Mouse (Mus musculus) layer of hippocampus, postnatal 36 days (tissue): ENCODE measurements at regions not wholly inside any gene's neighbourhood (a gene's known extent, or its start where the extent isn't known, plus 50 kb on each side); places are given as distances from the start of the nearest gene placed in this dataset.

Experiments used
- DNase-seq, 2 experiments: peaks; one replicate each; pipeline ENCODE4 v3.0.0; 2022

DNA sequence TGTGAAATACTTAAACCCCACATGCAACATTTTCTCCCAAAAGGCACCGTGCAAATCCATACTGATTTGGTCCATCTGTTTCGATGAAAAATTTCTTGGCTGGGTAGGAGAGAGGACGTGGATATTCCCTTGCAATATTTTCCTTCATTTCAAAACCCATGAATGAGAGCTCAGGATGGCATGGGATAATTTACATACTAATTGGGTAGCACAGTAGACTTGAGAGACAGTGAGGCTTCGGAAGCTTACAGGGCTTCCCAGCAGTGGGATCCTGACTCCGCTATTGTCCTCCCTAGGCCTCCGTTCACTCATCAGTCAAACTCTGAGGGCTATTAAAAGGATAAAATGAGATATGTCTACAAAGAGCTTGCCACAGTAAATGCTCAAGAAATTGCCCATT lies 59.8 kb downstream of the Sox3 start:
- DNase-seq: no peak

DNA sequence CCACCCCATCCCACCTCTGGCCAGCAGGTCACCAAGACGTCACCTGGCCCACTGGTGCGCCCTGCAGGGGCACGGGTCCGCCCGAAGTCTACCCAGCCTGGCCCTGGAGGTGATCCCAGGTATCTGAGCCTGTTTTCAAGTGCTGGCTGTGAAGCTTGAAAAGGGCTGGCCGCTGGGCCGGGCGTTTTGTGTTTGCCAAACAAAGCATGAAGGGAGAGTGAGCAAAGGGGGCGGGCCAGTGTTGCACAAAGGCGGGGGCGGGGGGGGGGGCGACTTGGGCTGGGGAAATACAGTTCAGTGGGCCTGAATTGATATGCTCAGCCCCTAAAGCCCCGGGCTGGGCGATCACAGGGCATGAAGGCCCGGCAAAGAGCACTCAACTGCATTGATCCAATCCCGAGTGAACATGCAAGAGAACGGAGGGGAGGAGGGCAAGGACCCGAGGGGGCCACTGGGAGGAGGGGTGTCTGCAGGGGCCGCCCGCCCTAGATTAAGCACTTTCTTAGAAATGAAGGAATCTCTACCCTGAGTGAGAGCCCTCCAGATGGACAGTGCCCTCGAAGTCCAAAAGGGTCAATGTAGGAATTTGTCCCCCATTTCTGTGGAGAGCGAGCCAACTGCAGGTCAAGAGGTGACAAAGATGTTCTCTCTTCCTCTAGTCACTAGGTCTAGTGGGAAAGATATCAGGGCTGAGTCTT lies 61.8 kb downstream of the Sox3 start:
- no peak for DNase-seq

DNA sequence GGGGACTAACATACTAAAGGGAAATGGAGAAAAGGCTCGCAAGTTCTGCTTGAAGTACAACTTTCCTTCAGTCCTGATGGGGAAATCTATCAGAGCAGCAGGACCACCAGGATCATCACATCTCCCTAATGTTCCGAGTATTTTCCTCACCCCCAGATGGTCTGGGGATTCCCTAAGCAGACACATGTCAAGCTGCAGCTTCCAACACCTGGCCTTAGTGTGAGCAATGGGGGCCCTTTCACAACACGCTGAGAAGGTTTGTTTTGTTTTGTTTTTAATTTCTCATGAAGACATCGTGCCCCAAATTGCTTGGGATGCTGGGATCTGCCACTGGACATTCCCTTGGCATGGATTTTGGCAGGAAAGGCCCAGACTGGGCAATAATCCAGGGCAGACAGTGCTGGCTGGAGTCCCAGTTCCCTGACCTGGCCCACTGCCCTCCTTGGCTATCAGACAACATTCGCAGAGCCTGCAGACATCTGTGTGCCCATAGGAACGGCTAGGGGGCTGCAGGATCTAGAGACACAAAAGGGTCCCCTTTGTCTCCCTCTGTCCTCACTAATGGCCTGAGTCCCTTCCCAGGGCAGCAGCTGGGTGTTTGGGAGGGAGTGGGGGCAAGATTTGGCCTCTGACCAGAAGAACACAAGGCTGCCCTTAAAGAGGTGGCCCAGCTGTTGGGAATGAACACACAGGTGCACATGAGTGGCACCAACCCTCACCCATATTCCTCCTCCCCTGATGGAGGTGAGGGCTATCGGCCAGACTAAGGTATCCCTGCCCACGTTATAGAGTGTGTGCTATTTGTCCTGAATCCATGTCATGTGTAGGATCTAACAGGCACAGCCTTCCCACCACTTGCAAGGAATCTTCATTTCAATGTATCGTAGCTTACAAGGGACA lies 67.8 kb downstream of the Sox3 start:
- peak; percentile 24 to 27 for DNase-seq

DNA sequence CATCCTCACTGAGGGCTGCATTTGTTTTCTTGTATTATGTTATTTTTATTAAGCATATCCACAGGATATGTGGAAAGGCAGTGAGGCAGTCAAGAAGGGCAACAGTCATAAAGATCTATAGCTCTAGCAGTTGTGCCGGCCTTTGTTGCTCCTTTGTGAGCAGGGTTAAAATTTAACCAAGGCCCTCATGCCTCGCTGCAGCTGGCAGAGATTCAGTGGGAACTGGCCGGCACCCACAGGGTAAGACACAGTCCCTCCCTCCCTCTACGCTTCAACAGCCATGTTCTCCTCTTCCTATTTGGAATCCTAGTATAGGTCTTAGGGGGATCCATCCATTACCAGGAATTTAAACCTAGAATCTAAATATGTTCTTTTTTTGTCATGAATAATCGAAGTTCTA lies 94.7 kb downstream of the Sox3 start:
- DNase-seq: no peak

DNA sequence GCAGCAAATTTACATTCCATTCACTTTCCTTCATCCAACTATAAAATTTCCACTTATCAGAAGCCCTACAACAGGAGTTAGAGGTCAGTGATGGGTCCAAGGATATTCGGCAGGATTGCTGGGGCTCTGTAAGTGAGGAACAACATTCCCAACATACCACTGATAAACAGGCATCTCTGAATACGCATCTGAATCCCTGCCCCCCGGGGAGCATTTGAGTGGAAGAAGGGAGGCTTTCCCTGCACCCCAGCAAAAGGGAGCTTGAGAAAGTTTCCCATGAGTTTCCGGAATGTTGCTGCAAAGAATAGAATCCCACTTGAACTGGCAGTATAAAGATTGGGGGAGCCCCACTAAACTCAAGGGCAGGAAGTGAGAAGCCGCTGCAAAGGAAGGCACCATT lies 112.5 kb downstream of the Sox3 start:
- no peak for DNase-seq

DNA sequence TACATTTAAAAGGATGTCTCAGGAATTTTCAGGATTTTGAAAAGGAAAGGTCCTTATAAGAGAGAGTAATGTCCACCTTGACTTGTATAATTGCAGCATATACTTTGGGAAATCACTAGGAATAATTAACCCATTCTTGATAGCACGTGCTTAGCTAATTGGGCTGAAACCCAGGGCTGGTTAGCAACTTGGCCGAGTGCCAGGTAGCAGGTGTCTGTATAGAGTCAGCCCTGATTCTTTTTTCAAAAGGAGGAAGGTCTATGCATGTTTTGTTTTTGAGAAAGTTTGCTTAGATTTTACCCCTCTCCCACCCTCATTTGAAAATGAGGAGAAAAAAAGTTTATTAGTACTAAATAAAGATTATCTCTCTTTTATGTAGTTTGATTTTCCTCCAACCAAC lies 113.1 kb downstream of the Sox3 start:
- DNase-seq: no peak

DNA sequence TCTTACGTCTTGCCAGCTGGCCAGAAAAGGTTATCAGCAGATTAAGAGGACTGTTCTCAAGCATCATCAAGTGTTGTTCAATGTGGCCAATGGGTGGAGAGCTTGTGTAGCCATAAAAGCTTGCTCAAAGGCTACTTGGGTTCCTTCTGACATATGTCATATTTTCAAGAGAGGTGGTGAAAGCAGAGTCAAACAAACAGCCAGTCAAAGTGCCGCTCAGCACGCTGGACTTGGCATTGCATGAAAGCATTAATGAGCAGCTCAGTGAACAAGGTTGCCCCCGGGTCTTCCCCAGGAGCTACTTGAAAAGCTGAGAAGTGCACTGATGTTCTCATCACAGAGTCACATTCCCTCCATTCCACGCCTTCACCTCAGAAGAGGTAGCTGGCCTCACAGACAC lies 119.6 kb downstream of the Sox3 start:
- no peak for DNase-seq

DNA sequence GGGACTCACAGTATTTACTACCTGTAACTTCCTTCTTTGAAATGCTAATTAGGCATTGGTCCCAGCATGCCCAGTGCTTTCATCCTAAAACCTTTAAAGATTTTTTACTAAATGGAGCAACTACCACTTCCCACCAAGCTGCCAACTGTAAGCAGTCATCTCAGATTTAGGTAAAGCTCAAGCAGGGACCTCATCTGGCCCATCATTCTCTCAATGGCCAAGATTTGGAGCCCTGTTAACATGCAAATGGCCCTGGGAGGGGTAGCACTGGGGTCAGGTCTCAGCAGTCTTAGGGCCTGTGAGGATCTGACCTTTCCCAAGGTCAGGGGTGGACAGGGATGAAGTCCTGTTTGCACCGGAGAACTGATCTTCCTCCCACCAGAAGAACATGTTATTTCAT lies 120.8 kb downstream of the Sox3 start:
- DNase-seq: no peak

DNA sequence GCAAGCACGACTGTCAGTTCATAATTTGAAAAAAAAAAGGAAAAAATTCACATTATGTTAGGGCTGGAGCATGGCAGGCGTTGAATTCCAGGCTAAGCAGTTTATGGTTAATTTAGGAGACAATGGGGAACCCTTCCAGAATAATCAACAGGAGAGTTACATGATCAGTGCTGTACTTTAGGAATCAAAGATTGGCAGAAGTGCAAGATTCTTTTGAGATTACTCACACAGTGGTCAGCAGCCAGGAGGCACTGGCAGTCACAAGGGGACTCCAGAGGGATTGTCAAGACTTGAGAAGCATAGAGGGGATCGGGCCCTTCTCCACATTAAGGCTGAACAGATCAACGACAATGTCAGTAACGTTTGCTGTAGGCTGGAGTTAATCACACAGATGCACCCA lies 142.8 kb downstream of the Sox3 start:
- no peak for DNase-seq

DNA sequence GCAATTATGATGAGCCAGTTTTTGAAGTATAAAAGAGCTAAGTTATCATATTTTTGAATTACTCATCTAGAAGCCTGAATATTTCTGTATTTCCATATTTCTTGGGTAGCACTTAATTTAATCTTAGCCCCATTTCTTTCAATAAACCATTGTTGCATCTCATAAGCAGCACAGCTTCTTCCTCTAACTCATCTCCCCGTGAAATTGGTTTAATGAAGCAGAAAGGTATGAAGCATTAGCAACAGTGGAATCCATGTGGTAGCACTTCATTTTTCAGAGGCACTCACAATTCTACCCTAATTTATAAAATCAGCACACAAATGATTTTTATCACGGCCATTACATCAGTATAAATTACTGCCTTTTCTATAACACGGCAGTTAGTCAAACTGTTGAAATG lies 149.3 kb downstream of the Sox3 start:
- DNase-seq: no peak

DNA sequence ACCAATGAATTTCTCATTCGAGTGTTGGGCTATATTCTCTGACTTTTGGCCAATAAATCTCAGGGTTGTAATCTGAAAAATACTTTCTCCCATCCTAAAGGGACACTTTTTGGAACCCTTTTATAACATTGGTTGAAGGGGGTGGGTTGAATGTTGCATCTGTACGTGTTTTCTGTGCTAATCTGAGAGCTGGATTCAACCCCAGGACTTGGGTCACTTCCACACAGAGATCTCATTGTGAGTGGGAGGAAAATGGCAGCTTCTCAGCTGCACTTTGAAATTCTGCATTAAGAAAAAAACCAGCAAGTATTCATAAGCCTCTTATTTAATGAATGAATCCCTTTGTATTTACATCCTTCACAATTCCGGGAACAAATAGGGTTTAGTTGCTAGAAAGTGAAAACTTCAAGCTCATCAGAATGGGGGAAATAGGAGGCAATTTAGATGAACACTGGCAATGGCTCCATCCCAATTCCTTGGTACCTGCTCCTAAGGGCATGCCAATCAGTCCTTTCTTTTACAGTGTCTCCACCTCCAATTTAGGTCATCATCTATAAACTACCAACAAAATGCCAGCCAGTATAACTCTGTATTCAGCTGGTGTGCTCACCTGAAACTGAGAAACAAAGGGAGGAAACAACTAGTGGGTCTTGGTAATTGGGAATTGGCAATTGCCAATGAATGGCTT lies 150.1 kb downstream of the Sox3 start:
- DNase-seq: no peak

DNA sequence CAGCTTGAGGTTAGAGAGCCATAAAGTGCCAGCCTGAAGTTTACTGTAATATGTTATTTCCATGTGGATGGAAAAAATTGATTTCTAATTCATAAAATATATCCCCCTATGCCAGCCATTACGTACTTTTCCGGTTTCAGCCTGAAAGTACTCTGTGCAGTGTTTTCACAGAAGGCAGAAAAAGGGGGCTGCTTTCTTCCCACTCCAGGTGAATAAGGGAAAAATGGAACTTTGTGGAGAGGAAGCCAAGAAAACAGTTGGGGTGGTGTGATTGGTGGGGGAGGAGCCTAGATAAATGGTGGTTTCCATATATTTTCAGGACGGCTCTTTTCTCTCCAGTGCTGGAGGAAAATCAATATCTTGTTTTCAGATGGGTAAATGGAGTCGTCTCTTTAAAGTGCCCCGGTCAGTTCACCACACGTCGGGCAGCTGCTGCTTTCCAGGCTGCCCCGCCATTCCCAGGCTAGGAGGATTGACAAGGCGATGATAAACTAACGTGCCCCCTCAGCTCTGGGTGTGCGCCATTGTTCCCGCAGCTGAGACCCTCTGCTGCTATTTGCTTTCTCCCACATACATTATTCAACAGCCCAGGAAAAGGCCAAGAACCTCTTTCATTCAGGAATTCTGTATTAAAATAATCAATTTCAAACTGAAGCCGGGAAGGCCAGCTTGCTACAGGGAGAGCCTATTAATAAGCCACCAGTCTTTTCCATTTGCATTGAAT lies 127.1 kb upstream of the Atp11c start:
- DNase-seq: no peak

DNA sequence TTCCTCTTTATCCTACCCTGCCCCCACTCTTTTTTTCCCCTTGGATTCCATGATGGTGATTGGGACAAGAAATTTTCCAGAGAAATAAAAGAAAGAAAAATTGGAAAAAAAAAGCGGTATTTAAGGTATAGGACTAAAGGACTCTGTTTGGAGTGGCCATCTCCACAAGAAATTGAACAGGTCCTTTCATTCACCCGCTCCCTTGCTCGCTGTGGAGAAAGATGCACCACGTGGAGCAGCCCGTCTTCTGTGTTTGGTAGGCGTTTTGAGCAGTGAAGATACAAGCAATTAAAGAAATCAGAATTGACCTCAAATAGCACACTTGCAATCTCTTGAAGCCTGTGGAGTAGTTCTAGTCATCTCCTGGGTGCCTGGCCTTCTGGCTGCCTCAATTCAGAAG lies 126.3 kb upstream of the Atp11c start:
- no peak for DNase-seq

DNA sequence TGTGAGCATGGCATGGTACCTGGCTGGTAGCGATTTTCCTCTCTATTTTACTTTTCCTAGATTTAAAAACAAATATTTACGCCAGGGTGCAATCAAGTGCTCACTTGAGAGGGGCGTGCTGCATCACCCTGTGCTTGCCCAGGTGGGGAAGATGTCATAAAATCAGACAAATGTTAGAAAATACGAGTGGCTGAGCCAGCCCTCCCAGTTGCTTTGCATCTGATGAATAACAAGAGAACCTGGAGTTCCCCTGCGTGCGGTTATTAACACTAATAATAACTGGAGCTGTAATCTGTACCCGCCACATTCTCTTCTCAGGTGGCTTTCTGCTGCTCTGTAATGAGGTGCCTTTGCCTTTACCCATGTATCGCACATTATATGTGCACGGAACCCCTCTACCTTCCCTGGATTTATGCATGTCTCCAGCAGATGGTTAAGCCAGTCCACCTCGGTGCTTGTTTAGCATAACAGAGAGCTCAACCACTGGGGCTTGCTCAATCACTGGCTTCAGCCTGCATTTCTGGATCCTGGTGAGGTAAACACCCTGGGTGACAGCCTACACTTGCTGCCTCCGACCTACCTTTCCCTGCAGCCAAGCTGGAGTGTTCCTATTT lies 125.8 kb upstream of the Atp11c start:
- DNase-seq: no peak

DNA sequence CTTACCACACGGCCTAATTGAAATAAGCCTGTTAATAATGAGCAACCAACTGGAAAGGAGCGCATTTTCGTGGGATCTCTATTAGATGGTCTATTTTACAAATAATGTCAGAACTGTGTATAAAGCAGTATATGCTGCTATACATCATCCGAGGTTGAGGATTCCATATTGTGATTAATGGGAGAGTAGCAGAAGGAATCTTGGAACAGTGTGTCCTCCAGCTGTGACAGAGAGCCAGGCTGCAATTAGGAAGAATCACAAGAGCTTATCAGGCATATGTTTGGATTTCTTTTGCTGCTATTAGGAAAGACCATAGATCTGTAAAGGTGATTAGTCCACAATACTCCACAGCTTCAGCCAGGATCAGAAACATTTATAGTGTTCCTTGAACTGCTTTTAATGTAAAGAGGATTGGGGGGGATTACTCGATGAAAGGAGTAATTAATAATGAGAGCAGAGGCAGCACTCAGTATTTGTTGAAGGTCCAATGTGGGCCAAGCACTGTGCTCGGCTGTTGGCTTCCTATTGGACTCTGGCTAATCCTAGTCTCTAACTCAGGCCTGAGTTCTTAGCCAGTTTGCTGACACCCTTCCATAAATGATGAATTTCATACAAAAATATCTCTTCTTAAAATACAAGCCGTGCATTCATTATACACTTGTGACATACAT lies 88.7 kb upstream of the Atp11c start:
- DNase-seq: no peak

DNA sequence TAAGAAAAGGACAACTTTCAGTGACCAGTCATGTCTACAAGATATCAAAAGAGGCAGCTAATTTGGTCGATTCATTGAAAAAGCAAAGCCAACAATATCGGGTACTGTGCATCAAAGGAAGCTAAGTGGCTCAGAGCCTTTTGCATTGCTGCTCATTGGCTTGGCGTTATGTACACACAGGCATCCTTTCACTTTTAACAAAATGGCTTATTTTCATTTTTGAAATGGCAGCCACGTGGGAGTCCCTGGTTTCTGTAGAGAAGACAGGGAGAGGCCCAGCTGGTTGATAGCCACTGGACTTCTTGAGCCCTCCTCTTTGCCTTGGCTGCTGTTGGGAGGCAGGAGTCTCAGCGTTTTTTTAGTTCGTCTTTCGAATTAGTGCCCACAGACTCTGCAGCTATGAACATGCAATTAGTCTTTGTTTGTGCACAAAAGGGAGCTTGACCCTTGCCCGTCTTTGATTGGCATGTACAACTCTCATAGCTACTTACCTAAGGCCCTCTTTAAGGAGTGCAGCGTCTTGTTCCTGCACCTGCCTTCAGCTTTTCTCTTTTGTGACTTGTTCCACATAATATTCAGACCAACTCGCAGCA lies 52.3 kb upstream of the Atp11c start:
- no peak for DNase-seq
